Mouse (Mus musculus) embryonic facial prominence, embryonic 11.5 days (tissue): ENCODE results near the gene Bcl9l. TPM values are rescaled to one million over a fixed set of nuclear protein-coding genes. Genes with fewer than 3 reads are reported as not detected.

ENCODE experiments used
- polyA plus RNA-seq: library from polyadenylated mRNA; unstranded; fragments of >200 nt; fragmentation: Nextera tagmentation; extraction: Ambion mirVana; gene quantifications from 2 replicates; pipeline ENCODE4 v1.2.1, GENCODE M21; 2014

Bcl9l gene
- polyA plus RNA-seq, 1 experiment from 2014 or later = 10.3 TPM

Other genes starting within 250 kb of the Bcl9l start
- 16.4 and 17.4 TPM in 2 replicates for gene Cbl, start 248.8 kb upstream of the Bcl9l start, polyA plus RNA-seq
- not detected in 2 replicates for gene Ccdc153, start 242.1 kb upstream of the Bcl9l start, polyA plus RNA-seq
- gene Pdzd3, start 231.4 kb upstream of the Bcl9l start, polyA plus RNA-seq = not detected in 2 replicates
- gene Nlrx1, start 214.2 kb upstream of the Bcl9l start, polyA plus RNA-seq = 2.6 TPM in 2 replicates
- gene Abcg4, start 194.2 kb upstream of the Bcl9l start, polyA plus RNA-seq = 1.6 and 2.0 TPM in 2 replicates
- gene Hinfp, start 177.2 kb upstream of the Bcl9l start, polyA plus RNA-seq = 17.2 and 19.6 TPM in 2 replicates
- 5.8 and 7.5 TPM in 2 replicates for gene C2cd2l, start 162.5 kb upstream of the Bcl9l start, polyA plus RNA-seq
- gene Dpagt1, start 156.8 kb upstream of the Bcl9l start, polyA plus RNA-seq = 51.3 and 60.6 TPM in 2 replicates
- 412 and 427 TPM in 2 replicates for gene H2afx, start 148.1 kb upstream of the Bcl9l start, polyA plus RNA-seq
- gene Hmbs, start 138.6 kb upstream of the Bcl9l start, polyA plus RNA-seq = 152 and 161 TPM in 2 replicates
- gene Vps11, start 121.2 kb upstream of the Bcl9l start, polyA plus RNA-seq = 27.3 and 27.6 TPM in 2 replicates
- 29.2 and 31.3 TPM in 2 replicates for gene Hyou1, start 103.3 kb upstream of the Bcl9l start, polyA plus RNA-seq
- gene Slc37a4, start 86.0 kb upstream of the Bcl9l start, polyA plus RNA-seq = 10.8 and 15.5 TPM in 2 replicates
- gene Rps25, start 75.7 kb upstream of the Bcl9l start, polyA plus RNA-seq = 2,044 and 2,103 TPM in 2 replicates
- gene Trappc4, start 75.2 kb upstream of the Bcl9l start, polyA plus RNA-seq = 166 and 175 TPM in 2 replicates
- 20.3 and 27.6 TPM in 2 replicates for gene Ccdc84, start 64.3 kb upstream of the Bcl9l start, polyA plus RNA-seq
- gene Foxr1, start 41.7 kb upstream of the Bcl9l start, polyA plus RNA-seq = not detected in 2 replicates
- gene Upk2, start 27.8 kb upstream of the Bcl9l start, polyA plus RNA-seq = 0.59 and 1.3 TPM in 2 replicates
- gene Cxcr5, start 79.1 kb downstream of the Bcl9l start, polyA plus RNA-seq = 0.13 and 0.31 TPM in 2 replicates
- gene Ddx6, start 122.1 kb downstream of the Bcl9l start, polyA plus RNA-seq = 14.0 and 15.4 TPM in 2 replicates
- gene Treh, start 190.4 kb downstream of the Bcl9l start, polyA plus RNA-seq = not detected in 2 replicates